Mouse (Mus musculus) kidney, postnatal 0 days (tissue): ENCODE results near the gene Snx9. TPM values are rescaled to one million over a fixed set of nuclear protein-coding genes. Genes with fewer than 3 reads are reported as not detected.

Source experiments
- ATAC-seq: fragments of 200-750 bp; cut with Nextera tagmentation; replicated peaks from 2 replicates; pipeline ENCODE4 v1.8.0; 2017; ENCODE audit warnings: low read depth, moderate number of reproducible peaks, moderate TSS enrichment, moderate library complexity; ENCODE audit not compliant: low FRiP score
- DNase-seq: peaks from one replicate; pipeline ENCODE4 v3.0.0-alpha.2; 2016; ENCODE audit warnings: low spot score
- H3K27ac ChIP-seq: fragments of 300-500 bp; sonication (generic); 2 replicates; pipeline ENCODE4 v1.5.1; 2014; ENCODE audit warnings: mild to moderate bottlenecking
- H3K27me3 ChIP-seq: fragments of 300-500 bp; sonication (generic); 2 replicates; pipeline ENCODE4 v1.6.1; 2014; ENCODE audit warnings: low read length, mixed read lengths; ENCODE audit not compliant: insufficient read depth
- H3K36me3 ChIP-seq: fragments of 300-500 bp; sonication (generic); 2 replicates; pipeline ENCODE4 v1.6.1; 2014; ENCODE audit warnings: low read length, mixed read lengths; ENCODE audit not compliant: insufficient read depth
- H3K4me1 ChIP-seq: fragments of 300-500 bp; sonication (generic); replicated peaks from 2 replicates; pipeline ENCODE4 v1.6.1; 2014; ENCODE audit warnings: antibody characterized with exemption, low read length, mixed read lengths; ENCODE audit not compliant: insufficient read depth
- H3K4me2 ChIP-seq: fragments of 300-500 bp; sonication (generic); 2 replicates; pipeline ENCODE4 v1.6.1; 2014; ENCODE audit warnings: mild to moderate bottlenecking, low read length, moderate library complexity, mixed read lengths
- H3K4me3 ChIP-seq: fragments of 300-500 bp; sonication (generic); replicated peaks from 2 replicates; pipeline ENCODE4 v1.5.1; 2014; ENCODE audit warnings: low read depth, low read length
- H3K9ac ChIP-seq: fragments of 300-500 bp; sonication (generic); 2 replicates; pipeline ENCODE4 v1.6.1; 2014; ENCODE audit warnings: low read depth, low read length
- H3K9me3 ChIP-seq: fragments of 300-500 bp; sonication (generic); replicated peaks from 2 replicates; pipeline ENCODE4 v1.6.1; 2016; ENCODE audit warnings: low read length, inconsistent platforms, mixed read lengths
- CTCF ChIP-seq: IDR thresholded peaks from 2 replicates; pipeline ENCODE4 v1.5.1; 2016; ENCODE audit warnings: antibody characterized with exemption, low read depth, mild to moderate bottlenecking, moderate library complexity
- WGBS: fragments of 180-500 bp; shearing (Covaris S2); extraction: QIAGEN DNeasy Blood & Tissue Kit; methylation state at CpG from one replicate; pipeline ENCODE4 v1.1.7; 2014; 5-methylcytosine and 5-hydroxymethylcytosine counted together
- polyA plus RNA-seq: library from polyadenylated mRNA; unstranded; fragments of >200 nt; fragmentation: Nextera tagmentation; extraction: Ambion mirVana; gene quantifications from 2 replicates; pipeline ENCODE4 v1.2.1, GENCODE M21; 2015

Gene Snx9
- polyA plus RNA-seq, 1 experiment from 2014 or later, result 41.9 TPM

- H3K27ac ChIP-seq, result no peak overlapping the region
- no peak overlapping the region for H3K9ac ChIP-seq
- no peak for TF ChIP-seq CTCF
- 48% methylated on average over 17 of the region's 17 CpGs for WGBS
- DNase-seq, result no peak
- ATAC-seq, result no peak
- H3K36me3 ChIP-seq, result no peaks in the 10 kb centered on the region
- H3K4me2 ChIP-seq, result no peak overlapping the region
- peaks cover 18% of the 10 kb centered on the region for H3K4me1 ChIP-seq
- H3K9me3 ChIP-seq, result no peaks in the 10 kb centered on the region
- H3K27me3 ChIP-seq, result no peaks in the 10 kb centered on the region
- no peak overlapping the region for H3K4me3 ChIP-seq
These were observed 39.1 kb upstream of the Snx9 start for GRCm38 (mm10) chr17:5801761-5802655.

- peaks cover 18% of the 10 kb centered on the region for H3K4me1 ChIP-seq
- no peak overlapping the region for H3K27ac ChIP-seq
- no peaks in the 10 kb centered on the region for H3K9me3 ChIP-seq
- TF ChIP-seq CTCF, result no peak
- DNase-seq, result no peak
- no peak for ATAC-seq
- no peak overlapping the region for H3K4me3 ChIP-seq
- 79% methylated on average over 5 of the region's 5 CpGs for WGBS
- H3K4me2 ChIP-seq, result no peak overlapping the region
- H3K9ac ChIP-seq, result no peak overlapping the region
- no peaks in the 10 kb centered on the region for H3K27me3 ChIP-seq
- no peaks in the 10 kb centered on the region for H3K36me3 ChIP-seq
These were observed 38.5 kb upstream of the Snx9 start for GRCm38 (mm10) chr17:5802656-5802955.

- Histone ChIP-seq H3K4me2 (no peak overlapping the region), H3K9ac (no peak overlapping the region), H3K4me1 (peaks cover 12% of the 10 kb centered on the region), H3K27ac (no peak overlapping the region), H3K36me3 (no peaks in the 10 kb centered on the region), H3K4me3 (no peak overlapping the region), H3K9me3 (no peaks in the 10 kb centered on the region), H3K27me3 (no peaks in the 10 kb centered on the region)
- ATAC-seq, result no peak
- 90% methylated on average over 10 of the region's 10 CpGs for whole genome bisulfite sequencing
- no peak for TF ChIP-seq CTCF
- no peak for DNase-seq
These were observed 37.7 kb upstream of the Snx9 start for GRCm38 (mm10) chr17:5803229-5804012.

- ATAC-seq, result no peak
- DNase-seq, result no peak
- H3K9ac ChIP-seq, result no peak overlapping the region
- no peak overlapping the region for H3K4me3 ChIP-seq
- no peaks in the 10 kb centered on the region for H3K9me3 ChIP-seq
- no peaks in the 10 kb centered on the region for H3K27me3 ChIP-seq
- H3K4me1 ChIP-seq, result peaks cover 10% of the 10 kb centered on the region
- no peak overlapping the region for H3K27ac ChIP-seq
- no peaks in the 10 kb centered on the region for H3K36me3 ChIP-seq
- WGBS, result 59% methylated on average over 12 of the region's 12 CpGs
- TF ChIP-seq CTCF, result no peak
- no peak overlapping the region for H3K4me2 ChIP-seq
These were observed 36.6 kb upstream of the Snx9 start for GRCm38 (mm10) chr17:5804370-5805150.

- no peak for TF ChIP-seq CTCF
- Histone ChIP-seq H3K36me3 (no peaks in the 10 kb centered on the region), H3K4me2 (no peak overlapping the region), H3K9me3 (no peaks in the 10 kb centered on the region), H3K27ac (no peak overlapping the region), H3K4me3 (no peak overlapping the region), H3K27me3 (no peaks in the 10 kb centered on the region), H3K9ac (no peak overlapping the region), H3K4me1 (peaks cover 10% of the 10 kb centered on the region)
- DNase-seq, result no peak
- no peak for ATAC-seq
- 62% methylated on average over 7 of the region's 7 CpGs for WGBS
These were observed 35.8 kb upstream of the Snx9 start for GRCm38 (mm10) chr17:5805151-5805834.
